In the genomic region with DNA sequence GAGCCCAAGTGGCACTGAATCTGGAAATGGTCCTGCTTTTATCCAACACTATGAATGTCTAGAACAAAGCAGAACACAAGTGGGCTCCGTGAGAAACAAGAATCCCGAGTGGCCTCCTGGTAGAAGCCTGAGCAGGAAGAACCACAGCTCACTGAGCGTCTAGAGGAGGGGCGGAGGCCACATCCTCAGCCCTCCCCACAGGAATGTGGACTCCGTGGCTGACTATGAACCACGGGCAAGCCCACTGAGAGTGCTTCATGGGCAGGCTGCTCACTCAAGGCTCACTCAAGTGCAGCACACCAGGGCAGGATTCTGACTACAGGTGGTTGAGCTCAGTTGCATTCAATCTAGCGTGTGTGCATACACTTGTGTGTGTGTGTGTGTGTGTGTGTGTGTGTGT, we compare ENCODE assay signal across 23 mouse cellular contexts. TPM values are rescaled to one million over a fixed set of nuclear protein-coding genes. Genes with fewer than 3 reads are reported as not detected.
DNase-seq lines count a peak whose midpoint lies in the region; ATAC-seq and TF ChIP-seq lines count a peak whose summit lies in the region.
"Had no signal": no experiment of that assay in that cellular context is flagged by ENCODE, and none has a peak within 500 bp of the region (broad histone marks: within the 10 kb centered on the region; RNA-seq: fewer than 3 reads in every experiment).

No protein-coding gene starts in this region.

- ATAC-seq in lung, embryonic 15.5 days (ENCODE audit: borderline replicate concordance, extremely low read depth, low FRiP score, low TSS enrichment) = peak; percentile 46; the same call in 1 of the 2 replicates
- ATAC-seq in Patski = peak; percentile 65
- no peak for ATAC-seq in intestine, postnatal 0 days
- ATAC-seq: activated CD4-positive, CD25-positive, alpha-beta regulatory T cell, adult 4 months; CD4-positive, CD25-positive, alpha-beta regulatory T cell, adult 4 months; forebrain, embryonic 13.5 days; forebrain, embryonic 16.5 days had no signal

- H3K36me3 ChIP-seq in lung, embryonic 15.5 days = no peaks in the 10 kb centered on the region
- no peaks in the 10 kb centered on the region for H3K36me3 ChIP-seq in intestine, postnatal 0 days (ENCODE audit: control insufficient read depth, insufficient read depth)
- H3K36me3 ChIP-seq: forebrain, embryonic 10.5 days; heart, embryonic 10.5 days; heart, embryonic 13.5 days; hindbrain, embryonic 12.5 days; hindbrain, embryonic 15.5 days had no signal

- 0 out of 2 replicates have a peak, but pooled peaks cover 2% of the 10 kb centered on the region for H3K4me1 ChIP-seq in lung, embryonic 15.5 days
- H3K4me1 ChIP-seq in intestine, postnatal 0 days (replicated peaks; ENCODE audit: control insufficient read depth, insufficient read depth, low read length) = no peaks in the 10 kb centered on the region
- H3K4me1 ChIP-seq: forebrain, embryonic 13.5 days; heart, embryonic 13.5 days; hindbrain, embryonic 12.5 days; hindbrain, embryonic 15.5 days had no signal

- CTCF ChIA-PET in Patski (lab: Charles Lee) = no interaction called here

- H3K9me3 ChIP-seq in lung, embryonic 15.5 days = no peaks in the 10 kb centered on the region
- H3K9me3 ChIP-seq in intestine, postnatal 0 days (ENCODE audit: control insufficient read depth) = no peaks in the 10 kb centered on the region
- H3K9me3 ChIP-seq: forebrain, embryonic 10.5 days; forebrain, embryonic 13.5 days; heart, embryonic 10.5 days; hindbrain, embryonic 12.5 days; hindbrain, embryonic 15.5 days had no signal

- POLR2A ChIA-PET in Patski (lab: Charles Lee) = no interaction called here

- DNase-seq in lung, postnatal 36 days = no peak
- peak; percentile 11 for DNase-seq in 3134 (ENCODE audit: extremely low read depth, insufficient read length, low spot score)
- peak; percentile 66 for DNase-seq in Patski (ENCODE audit: low read depth, low spot score)
- DNase-seq in kidney, postnatal 36 days = no peak
- DNase-seq: cerebellum, adult 18-20 months; cerebellum, adult 9-10 months; cerebellum, postnatal 14 days; gastrocnemius, postnatal 10 days; gastrocnemius, postnatal 36 days; heart, adult 2 months; heart, postnatal 14 days had no signal

- in situ Hi-C loops in Patski (cut with MboI; ENCODE audit: low pct_unique_long_range_greater_than_20kb) = no loop called here

- H3K27ac ChIP-seq in lung, embryonic 15.5 days = no peak overlapping the region
- no peak overlapping the region for H3K27ac ChIP-seq in intestine, postnatal 0 days (ENCODE audit: low read depth, low read length)
- H3K27ac ChIP-seq: forebrain, embryonic 10.5 days; forebrain, embryonic 13.5 days; heart, adult 2 months; heart, embryonic 10.5 days; heart, embryonic 13.5 days; hindbrain, embryonic 12.5 days; hindbrain, embryonic 15.5 days had no signal

- H3K4me2 ChIP-seq in lung, embryonic 15.5 days = no peak overlapping the region
- H3K4me2 ChIP-seq in intestine, postnatal 0 days (replicated peaks; ENCODE audit: low read depth) = no peak overlapping the region
- H3K4me2 ChIP-seq: forebrain, embryonic 13.5 days; heart, embryonic 13.5 days; hindbrain, embryonic 12.5 days; hindbrain, embryonic 15.5 days had no signal

- TF ChIP-seq CTCF in Patski (IDR thresholded peaks at IDR 0.05) = no peak
- no peak for TF ChIP-seq CTCF in intestine, postnatal 0 days (IDR thresholded peaks at IDR 0.05; ENCODE audit: low read depth)

- H3K27me3 ChIP-seq in lung, embryonic 15.5 days = no peaks in the 10 kb centered on the region
- no peaks in the 10 kb centered on the region for H3K27me3 ChIP-seq in Patski
- H3K27me3 ChIP-seq in intestine, postnatal 0 days (replicated peaks; ENCODE audit: control insufficient read depth, insufficient read depth, low read length) = no peaks in the 10 kb centered on the region
- H3K27me3 ChIP-seq: forebrain, embryonic 13.5 days; heart, embryonic 13.5 days; hindbrain, embryonic 12.5 days; hindbrain, embryonic 15.5 days had no signal

- WGBS in lung, embryonic 15.5 days = 40% methylated on average over 7 of the region's 7 CpGs
- 47% methylated on average over 7 of the region's 7 CpGs for WGBS in intestine, postnatal 0 days

- H3K4me3 ChIP-seq in lung, embryonic 15.5 days = no peak overlapping the region
- no peak overlapping the region for H3K4me3 ChIP-seq in intestine, postnatal 0 days (ENCODE audit: low read depth, low read length)
- H3K4me3 ChIP-seq: forebrain, embryonic 10.5 days; forebrain, embryonic 13.5 days; heart, adult 2 months; heart, embryonic 10.5 days; heart, embryonic 13.5 days; hindbrain, embryonic 12.5 days; hindbrain, embryonic 15.5 days had no signal

- no peak overlapping the region for H3K9ac ChIP-seq in lung, embryonic 15.5 days
- H3K9ac ChIP-seq in intestine, postnatal 0 days (ENCODE audit: low read depth, low read length) = no peak overlapping the region
- H3K9ac ChIP-seq: forebrain, embryonic 13.5 days; heart, embryonic 13.5 days; hindbrain, embryonic 12.5 days; hindbrain, embryonic 15.5 days had no signal

RNA-seq across cellular contexts. Expression of a gene that starts 27.6 kb away (rescaled TPM):
- polyA plus RNA-seq in lung, embryonic 15.5 days (2015; fragmentation: Nextera tagmentation; extraction: Ambion mirVana) = 0.04 and 0.09 TPM in 2 replicates
- polyA plus RNA-seq in Patski (2021) = 0.08 TPM
- polyA plus RNA-seq in intestine, postnatal 0 days (2015; fragmentation: Nextera tagmentation; extraction: Ambion mirVana) = 0.04 TPM in 1 of 2 replicates, not detected in the other
- polyA plus RNA-seq: activated CD4-positive, CD25-positive, alpha-beta regulatory T cell, adult 4 months; CD4-positive, CD25-positive, alpha-beta regulatory T cell, adult 4 months; forebrain, embryonic 10.5 days; forebrain, embryonic 13.5 days; intestine, embryonic 14.5 days had no signal

Comparison
In these comparisons a context has a peak if more than half of its experiments do, and no peak if none do; other contexts are left out.
1. DNase-seq: peak in 3134 (single experiment) and Patski (single experiment); none in lung, postnatal 36 days (single experiment) and kidney, postnatal 36 days (0 of 2).